Mouse (Mus musculus): ENCODE measurements at regions not wholly inside any gene's neighbourhood (a gene's known extent, or its start where the extent isn't known, plus 50 kb on each side); places are given as distances from the start of the nearest gene placed in this dataset.

GRCm38 (mm10) chr5:126597786-126598330 lies 643.8 kb upstream of the Tmem132c start:
- H3K4me2 ChIP-seq (ENCODE audit: low read length) = no peak overlapping the region
- H3K4me3 ChIP-seq (replicated peaks; ENCODE audit: low read depth, low read length) = no peak overlapping the region
- ATAC-seq (replicated peaks; ENCODE audit: low FRiP score, low read depth) (no peak; the same call in 1 of the 2 replicates), DNase-seq (ENCODE audit: low spot score) (no peak)
- H3K36me3 ChIP-seq (ENCODE audit: insufficient read depth, low read length) = no peaks in the 10 kb centered on the region
- WGBS = 42% methylated on average over 12 of the region's 12 CpGs
- H3K9me3 ChIP-seq (replicated peaks; ENCODE audit: low read length) = no peaks in the 10 kb centered on the region
- H3K4me1 ChIP-seq (replicated peaks; ENCODE audit: insufficient read depth, low read length) = no peaks in the 10 kb centered on the region
- H3K27me3 ChIP-seq (ENCODE audit: insufficient read depth, low read length) = no peaks in the 10 kb centered on the region
- no peak overlapping the region for H3K27ac ChIP-seq
- no peak for TF ChIP-seq CTCF (IDR thresholded peaks at IDR 0.05; ENCODE audit: low read depth)
- no peak overlapping the region for H3K9ac ChIP-seq (ENCODE audit: low read depth, low read length)

GRCm38 (mm10) chr5:126599561-126599960 lies 642.0 kb upstream of the Tmem132c start:
- no peaks in the 10 kb centered on the region for H3K4me1 ChIP-seq (replicated peaks; ENCODE audit: insufficient read depth, low read length)
- DNase-seq (ENCODE audit: low spot score) = no peak
- WGBS = 75% methylated on average over 5 of the region's 5 CpGs
- no peak overlapping the region for H3K4me3 ChIP-seq (replicated peaks; ENCODE audit: low read depth, low read length)
- H3K27ac ChIP-seq = no peak overlapping the region
- H3K36me3 ChIP-seq (ENCODE audit: insufficient read depth, low read length) = no peaks in the 10 kb centered on the region
- H3K27me3 ChIP-seq (ENCODE audit: insufficient read depth, low read length) = no peaks in the 10 kb centered on the region
- no peak overlapping the region for H3K4me2 ChIP-seq (ENCODE audit: low read length)
- H3K9ac ChIP-seq (ENCODE audit: low read depth, low read length) = no peak overlapping the region
- no peak for ATAC-seq (replicated peaks; ENCODE audit: low FRiP score, low read depth)
- H3K9me3 ChIP-seq (replicated peaks; ENCODE audit: low read length) = no peaks in the 10 kb centered on the region
- no peak for TF ChIP-seq CTCF (IDR thresholded peaks at IDR 0.05; ENCODE audit: low read depth)

GRCm38 (mm10) chr5:126606756-126607155 lies 634.9 kb upstream of the Tmem132c start:
- H3K9me3 ChIP-seq (replicated peaks; ENCODE audit: low read length) = no peaks in the 10 kb centered on the region
- no peak overlapping the region for H3K9ac ChIP-seq (ENCODE audit: low read depth, low read length)
- TF ChIP-seq CTCF (IDR thresholded peaks at IDR 0.05; ENCODE audit: low read depth) = no peak
- ATAC-seq (replicated peaks; ENCODE audit: low FRiP score, low read depth) (no peak), DNase-seq (ENCODE audit: low spot score) (no peak)
- no peaks in the 10 kb centered on the region for H3K27me3 ChIP-seq (ENCODE audit: insufficient read depth, low read length)
- H3K4me3 ChIP-seq (replicated peaks; ENCODE audit: low read depth, low read length) = no peak overlapping the region
- no peaks in the 10 kb centered on the region for H3K36me3 ChIP-seq (ENCODE audit: insufficient read depth, low read length)
- no peaks in the 10 kb centered on the region for H3K4me1 ChIP-seq (replicated peaks; ENCODE audit: insufficient read depth, low read length)
- WGBS = 79% methylated on average over 5 of the region's 5 CpGs
- H3K27ac ChIP-seq = no peak overlapping the region
- no peak overlapping the region for H3K4me2 ChIP-seq (ENCODE audit: low read length)

GRCm38 (mm10) chr5:126612571-126612970 lies 629.0 kb upstream of the Tmem132c start:
- no peak overlapping the region for H3K9ac ChIP-seq (ENCODE audit: low read depth, low read length)
- WGBS = 73% methylated on average over 4 of the region's 4 CpGs
- H3K27ac ChIP-seq = no peak overlapping the region
- H3K27me3 ChIP-seq (ENCODE audit: insufficient read depth, low read length) = no peaks in the 10 kb centered on the region
- no peaks in the 10 kb centered on the region for H3K4me1 ChIP-seq (replicated peaks; ENCODE audit: insufficient read depth, low read length)
- H3K4me3 ChIP-seq (replicated peaks; ENCODE audit: low read depth, low read length) = no peak overlapping the region
- no peak overlapping the region for H3K4me2 ChIP-seq (ENCODE audit: low read length)
- H3K36me3 ChIP-seq (ENCODE audit: insufficient read depth, low read length) = no peaks in the 10 kb centered on the region
- TF ChIP-seq CTCF (IDR thresholded peaks at IDR 0.05; ENCODE audit: low read depth) = no peak
- ATAC-seq (replicated peaks; ENCODE audit: low FRiP score, low read depth) (no peak), DNase-seq (ENCODE audit: low spot score) (no peak)
- H3K9me3 ChIP-seq (replicated peaks; ENCODE audit: low read length) = no peaks in the 10 kb centered on the region

- no peak for TF ChIP-seq CTCF (IDR thresholded peaks at IDR 0.05; ENCODE audit: low read depth)
- DNase-seq (ENCODE audit: low spot score) = no peak
- Histone ChIP-seq H3K4me1 (replicated peaks; ENCODE audit: insufficient read depth, low read length) (no peaks in the 10 kb centered on the region), H3K27ac (no peak overlapping the region), H3K36me3 (ENCODE audit: insufficient read depth, low read length) (no peaks in the 10 kb centered on the region), H3K9me3 (replicated peaks; ENCODE audit: low read length) (no peaks in the 10 kb centered on the region), H3K4me3 (replicated peaks; ENCODE audit: low read depth, low read length) (no peak overlapping the region), H3K4me2 (ENCODE audit: low read length) (no peak overlapping the region), H3K9ac (ENCODE audit: low read depth, low read length) (no peak overlapping the region), H3K27me3 (ENCODE audit: insufficient read depth, low read length) (no peaks in the 10 kb centered on the region)
- ATAC-seq (replicated peaks; ENCODE audit: low FRiP score, low read depth) = no peak
- WGBS = 76% methylated on average over 6 of the region's 6 CpGs
Measured at GRCm38 (mm10) chr5:126622551-126622950, 619.1 kb upstream of the Tmem132c start.

GRCm38 (mm10) chr5:126623205-126623604 lies 618.4 kb upstream of the Tmem132c start:
- no peaks in the 10 kb centered on the region for H3K9me3 ChIP-seq (replicated peaks; ENCODE audit: low read length)
- H3K36me3 ChIP-seq (ENCODE audit: insufficient read depth, low read length) = no peaks in the 10 kb centered on the region
- H3K4me3 ChIP-seq (replicated peaks; ENCODE audit: low read depth, low read length) = no peak overlapping the region
- no peaks in the 10 kb centered on the region for H3K27me3 ChIP-seq (ENCODE audit: insufficient read depth, low read length)
- TF ChIP-seq CTCF (IDR thresholded peaks at IDR 0.05; ENCODE audit: low read depth) = peak; percentile 76
- DNase-seq (ENCODE audit: low spot score) (peak; percentile 12), ATAC-seq (replicated peaks; ENCODE audit: low FRiP score, low read depth) (no peak)
- no peaks in the 10 kb centered on the region for H3K4me1 ChIP-seq (replicated peaks; ENCODE audit: insufficient read depth, low read length)
- WGBS = 10% methylated on average over 6 of the region's 6 CpGs
- H3K4me2 ChIP-seq (ENCODE audit: low read length) = no peak overlapping the region
- no peak overlapping the region for H3K9ac ChIP-seq (ENCODE audit: low read depth, low read length)
- no peak overlapping the region for H3K27ac ChIP-seq

GRCm38 (mm10) chr5:126629826-126630225 lies 611.8 kb upstream of the Tmem132c start:
- no peaks in the 10 kb centered on the region for H3K36me3 ChIP-seq (ENCODE audit: insufficient read depth, low read length)
- H3K9me3 ChIP-seq (replicated peaks; ENCODE audit: low read length) = no peaks in the 10 kb centered on the region
- no peak overlapping the region for H3K27ac ChIP-seq
- no peak for TF ChIP-seq CTCF (IDR thresholded peaks at IDR 0.05; ENCODE audit: low read depth)
- 21% methylated on average over 2 of the region's 2 CpGs for WGBS
- H3K27me3 ChIP-seq (ENCODE audit: insufficient read depth, low read length) = no peaks in the 10 kb centered on the region
- no peak overlapping the region for H3K9ac ChIP-seq (ENCODE audit: low read depth, low read length)
- ATAC-seq (replicated peaks; ENCODE audit: low FRiP score, low read depth) (no peak), DNase-seq (ENCODE audit: low spot score) (no peak)
- no peaks in the 10 kb centered on the region for H3K4me1 ChIP-seq (replicated peaks; ENCODE audit: insufficient read depth, low read length)
- H3K4me3 ChIP-seq (replicated peaks; ENCODE audit: low read depth, low read length) = no peak overlapping the region
- H3K4me2 ChIP-seq (ENCODE audit: low read length) = no peak overlapping the region
